ENCODE assay signal across 11 mouse cellular contexts in genomic region chr2:78189620-78190019, GRCm38 (mm10).
A peak's percentile ranks its signal among the peaks of the same experiment; 100 is the strongest.
DNase-seq lines count a peak whose midpoint lies in the region; ATAC-seq lines count a peak whose summit lies in the region.
"Had no signal": no experiment of that assay in that cellular context is flagged by ENCODE, and none has a peak within 500 bp of the region (broad histone marks: within the 10 kb centered on the region; RNA-seq: fewer than 3 reads in every experiment).

No protein-coding gene starts in this region.

- 12% methylated on average over 1 of the region's 1 CpGs for WGBS in hindbrain, embryonic 11.5 days
- 9% methylated on average over 1 of the region's 1 CpGs for WGBS in hindbrain, embryonic 14.5 days
- 14% methylated on average over 1 of the region's 1 CpGs for WGBS in forebrain, embryonic 13.5 days

- H3K9ac ChIP-seq in hindbrain, embryonic 11.5 days (ENCODE audit: low read depth, low read length): no peak overlapping the region
- H3K9ac ChIP-seq in hindbrain, embryonic 14.5 days: no peak overlapping the region
- H3K9ac ChIP-seq in forebrain, embryonic 13.5 days: no peak overlapping the region

- ATAC-seq in hindbrain, embryonic 11.5 days (ENCODE audit: low FRiP score): peak; percentile 68
- ATAC-seq in hindbrain, embryonic 14.5 days (ENCODE audit: low FRiP score): no peak
- peak; percentile 69 for ATAC-seq in forebrain, embryonic 13.5 days

- DNase-seq in hindbrain, embryonic 11.5 days (ENCODE audit: low spot score): peak; percentile 43
- DNase-seq in hindbrain, embryonic 14.5 days (ENCODE audit: low spot score): no peak
- peak; percentile 60 for DNase-seq in brain, adult 2 months (ENCODE audit: low read depth, low spot score)
- peak; percentile 58 for DNase-seq in mesoderm, embryonic 11.5 days (ENCODE audit: low read depth, low spot score)
- no peak for DNase-seq in ovary, postnatal 36 days (ENCODE audit: low spot score)
- no peak for DNase-seq in lung, postnatal 36 days
- no peak for DNase-seq in heart, postnatal 25 days (ENCODE audit: low spot score)
- DNase-seq: adrenal gland, postnatal 10 days; kidney, adult 18-20 months; lung, adult 18-20 months had no signal

- H3K4me3 ChIP-seq in hindbrain, embryonic 11.5 days (ENCODE audit: low read depth, low read length): no peak overlapping the region
- no peak overlapping the region for H3K4me3 ChIP-seq in hindbrain, embryonic 14.5 days (replicated peaks; ENCODE audit: low read length)
- H3K4me3 ChIP-seq in forebrain, embryonic 13.5 days: no peak overlapping the region

- H3K4me1 ChIP-seq in hindbrain, embryonic 11.5 days (replicated peaks; ENCODE audit: control insufficient read depth, insufficient read depth, low read length): no peaks in the 10 kb centered on the region
- H3K4me1 ChIP-seq in hindbrain, embryonic 14.5 days (replicated peaks; ENCODE audit: control insufficient read depth, insufficient read depth, low read length): no peaks in the 10 kb centered on the region
- peaks cover 3% of the 10 kb centered on the region; the same call in 1 of the 2 replicates for H3K4me1 ChIP-seq in forebrain, embryonic 13.5 days

- H3K27me3 ChIP-seq in hindbrain, embryonic 11.5 days (ENCODE audit: control insufficient read depth, insufficient read depth, low read length): no peaks in the 10 kb centered on the region
- no peaks in the 10 kb centered on the region for H3K27me3 ChIP-seq in hindbrain, embryonic 14.5 days (ENCODE audit: control insufficient read depth, insufficient read depth, low read length)
- no peaks in the 10 kb centered on the region for H3K27me3 ChIP-seq in forebrain, embryonic 13.5 days

- intact Hi-C loops in heart, postnatal 25 days (cut with DNase I): no loop called here

- H3K9me3 ChIP-seq in hindbrain, embryonic 11.5 days (ENCODE audit: control insufficient read depth, low read length): no peaks in the 10 kb centered on the region
- H3K9me3 ChIP-seq in hindbrain, embryonic 14.5 days (ENCODE audit: control insufficient read depth, low read length): no peaks in the 10 kb centered on the region
- no peaks in the 10 kb centered on the region for H3K9me3 ChIP-seq in forebrain, embryonic 13.5 days (replicated peaks)

- H3K36me3 ChIP-seq in hindbrain, embryonic 11.5 days (ENCODE audit: control insufficient read depth, insufficient read depth, low read length): no peaks in the 10 kb centered on the region
- no peaks in the 10 kb centered on the region for H3K36me3 ChIP-seq in hindbrain, embryonic 14.5 days (replicated peaks; ENCODE audit: control insufficient read depth, insufficient read depth)
- no peaks in the 10 kb centered on the region for H3K36me3 ChIP-seq in forebrain, embryonic 13.5 days (ENCODE audit: poor library complexity, severe bottlenecking)

- H3K27ac ChIP-seq in hindbrain, embryonic 11.5 days (ENCODE audit: low read depth, low read length): no peak overlapping the region
- H3K27ac ChIP-seq in hindbrain, embryonic 14.5 days: no peak overlapping the region
- no peak overlapping the region for H3K27ac ChIP-seq in forebrain, embryonic 13.5 days

- no peak overlapping the region for H3K4me2 ChIP-seq in hindbrain, embryonic 11.5 days (replicated peaks; ENCODE audit: low read depth, low read length)
- no peak overlapping the region for H3K4me2 ChIP-seq in hindbrain, embryonic 14.5 days (replicated peaks)
- H3K4me2 ChIP-seq in forebrain, embryonic 13.5 days: no peak overlapping the region

Comparison
In these comparisons a context has a peak if more than half of its experiments do, and no peak if none do; other contexts are left out.
1. DNase-seq: peak in hindbrain, embryonic 11.5 days (single experiment), brain, adult 2 months (single experiment) and mesoderm, embryonic 11.5 days (single experiment); none in hindbrain, embryonic 14.5 days (single experiment), ovary, postnatal 36 days (single experiment), lung, postnatal 36 days (single experiment) and heart, postnatal 25 days (single experiment).